Mouse (Mus musculus) thymus, adult 2 months (tissue): ENCODE results near the gene AU040320. TPM values are rescaled to one million over a fixed set of nuclear protein-coding genes. Genes with fewer than 3 reads are reported as not detected.

Source experiments
- DNase-seq: peaks from one replicate; pipeline ENCODE4 v3.0.0; 2021
- H3K27ac ChIP-seq: fragments of 200-500 bp; 2 replicates; pipeline ENCODE4 v1.5.1; 2012; ENCODE audit warnings: low read length, control low read depth; ENCODE audit not compliant: control insufficient read depth, insufficient read depth
- H3K27me3 ChIP-seq: fragments of 200-500 bp; 2 replicates; pipeline ENCODE4 v1.6.1; 2012; ENCODE audit warnings: mild to moderate bottlenecking, low read length, moderate library complexity, mixed read lengths; ENCODE audit not compliant: control insufficient read depth, insufficient read depth
- H3K36me3 ChIP-seq: fragments of 200-500 bp; 2 replicates; pipeline ENCODE4 v1.6.1; 2012; ENCODE audit warnings: mild to moderate bottlenecking, low read length, moderate library complexity; ENCODE audit not compliant: control insufficient read depth, insufficient read depth
- H3K4me1 ChIP-seq: fragments of 200-500 bp; replicated peaks from 2 replicates; pipeline ENCODE4 v1.6.1; 2012; ENCODE audit warnings: low read length; ENCODE audit not compliant: control insufficient read depth, insufficient read depth
- H3K4me3 ChIP-seq: fragments of 200-500 bp; 2 replicates; pipeline ENCODE4 v1.5.1; 2012; ENCODE audit warnings: mild to moderate bottlenecking, low read length, control low read depth, moderate library complexity; ENCODE audit not compliant: control insufficient read depth, insufficient read depth
- CTCF ChIP-seq: fragments of 200-500 bp; IDR thresholded peaks from 2 replicates; pipeline ENCODE4 v1.5.1; 2012; ENCODE audit warnings: mild to moderate bottlenecking, control low read depth, low read length, moderate library complexity, borderline replicate concordance; ENCODE audit not compliant: control insufficient read depth, poor library complexity, insufficient read depth; ENCODE audit errors: extremely low read depth
- POLR2A ChIP-seq: fragments of 200-500 bp; IDR thresholded peaks from 2 replicates; pipeline ENCODE4 v1.6.1; 2012; ENCODE audit warnings: mild to moderate bottlenecking, low read length, control low read depth, moderate library complexity; ENCODE audit not compliant: control insufficient read depth, poor library complexity, insufficient read depth; ENCODE audit errors: extremely low read depth
- WGBS: fragments of 180-500 bp; shearing (Covaris S2); methylation state at CpG from one replicate; pipeline ENCODE4 v1.1.7; 2018; 5-methylcytosine and 5-hydroxymethylcytosine counted together
- polyA plus RNA-seq: library from polyadenylated mRNA; depleted of rRNA; stranded (reverse); fragments of >200 nt; gene quantifications from 2 replicates; pipeline ENCODE4 v1.2.3, GENCODE M21; 2012

AU040320 gene
- polyA plus RNA-seq, 1 experiment = 40.0 TPM

DNA sequence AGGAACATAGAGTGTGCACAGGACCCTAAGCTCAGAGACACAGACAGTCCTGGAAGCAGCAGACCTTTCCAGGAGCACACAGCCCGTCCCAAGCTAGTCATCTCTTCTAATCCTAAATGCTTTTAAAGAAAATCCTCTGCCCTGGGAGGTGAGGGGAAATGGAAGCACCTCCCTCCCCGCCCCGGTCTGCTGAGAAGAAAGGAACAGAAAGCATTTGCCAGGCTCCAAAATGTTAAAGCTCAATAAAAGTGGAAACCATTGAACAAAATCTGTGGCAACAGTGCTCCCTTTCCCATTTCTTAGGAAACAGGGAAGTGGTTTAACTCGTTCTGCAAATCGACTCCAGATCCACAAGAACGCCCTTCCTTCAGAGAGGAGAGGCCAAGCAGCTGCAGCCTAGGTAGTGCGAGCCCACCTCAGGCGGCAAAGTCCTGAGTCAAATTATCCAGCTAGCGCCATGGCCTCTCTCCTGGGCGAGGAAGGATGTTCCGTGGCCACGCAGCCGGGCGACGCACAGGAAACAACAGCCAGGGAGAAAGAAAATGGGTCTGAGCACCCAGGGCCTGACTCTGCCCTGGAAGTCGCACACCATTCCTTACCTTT is 19.2 kb upstream of the AU040320 start:
- Histone ChIP-seq H3K27me3 (peaks cover 21% of the 10 kb centered on the region), H3K27ac (no peak overlapping the region)

DNA sequence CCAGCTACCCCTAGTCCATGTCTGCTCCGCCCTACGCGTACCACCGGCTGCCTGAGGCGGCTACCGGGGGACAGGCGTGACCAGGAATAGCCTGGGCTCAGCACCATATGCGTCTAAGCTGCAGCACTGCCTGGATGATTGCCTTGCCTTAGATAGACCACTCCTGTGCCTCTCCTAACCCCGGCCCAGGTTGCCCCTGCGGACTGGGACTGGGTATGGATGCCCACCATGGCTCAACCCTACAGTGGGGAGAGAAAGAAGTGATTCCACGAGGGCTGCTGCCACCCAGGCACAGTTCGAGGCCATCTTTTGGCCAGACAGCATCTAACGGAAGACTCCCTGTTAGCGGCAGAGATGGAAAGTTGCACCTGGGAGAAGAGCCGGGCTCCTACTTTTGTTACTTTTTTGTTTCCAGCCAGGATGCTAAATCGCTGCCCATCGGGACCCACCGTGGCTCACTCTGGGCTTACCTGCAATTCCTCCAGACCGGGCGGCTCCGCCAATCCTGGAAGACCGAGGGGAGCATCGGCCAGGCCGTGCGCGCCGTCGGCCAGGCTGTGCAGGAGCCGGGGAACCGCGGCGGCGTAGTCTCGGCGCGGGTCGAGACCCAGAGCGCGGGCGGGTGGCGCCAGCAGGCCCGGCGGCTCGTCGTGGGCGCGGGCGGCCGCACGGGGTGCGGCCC is 18.5 kb upstream of the AU040320 start:
- H3K27me3 ChIP-seq = peaks cover 21% of the 10 kb centered on the region
- WGBS = 11% methylated on average over 44 of the region's 51 CpGs
- no peak for DNase-seq
- no peaks in the 10 kb centered on the region for H3K36me3 ChIP-seq
- H3K4me1 ChIP-seq = no peaks in the 10 kb centered on the region
- TF ChIP-seq POLR2A (no peak), CTCF (no peak)
- no peak overlapping the region for H3K27ac ChIP-seq
- no peak overlapping the region for H3K4me3 ChIP-seq

More for the DNA sequence above, 19.2 kb upstream of the AU040320 start:
- Histone ChIP-seq H3K36me3 (no peaks in the 10 kb centered on the region), H3K4me3 (no peak overlapping the region), H3K4me1 (no peaks in the 10 kb centered on the region)
- DNase-seq = no peak
- WGBS = 8% methylated on average over 16 of the region's 16 CpGs
- no peak for TF ChIP-seq CTCF
- TF ChIP-seq POLR2A = no peak

DNA sequence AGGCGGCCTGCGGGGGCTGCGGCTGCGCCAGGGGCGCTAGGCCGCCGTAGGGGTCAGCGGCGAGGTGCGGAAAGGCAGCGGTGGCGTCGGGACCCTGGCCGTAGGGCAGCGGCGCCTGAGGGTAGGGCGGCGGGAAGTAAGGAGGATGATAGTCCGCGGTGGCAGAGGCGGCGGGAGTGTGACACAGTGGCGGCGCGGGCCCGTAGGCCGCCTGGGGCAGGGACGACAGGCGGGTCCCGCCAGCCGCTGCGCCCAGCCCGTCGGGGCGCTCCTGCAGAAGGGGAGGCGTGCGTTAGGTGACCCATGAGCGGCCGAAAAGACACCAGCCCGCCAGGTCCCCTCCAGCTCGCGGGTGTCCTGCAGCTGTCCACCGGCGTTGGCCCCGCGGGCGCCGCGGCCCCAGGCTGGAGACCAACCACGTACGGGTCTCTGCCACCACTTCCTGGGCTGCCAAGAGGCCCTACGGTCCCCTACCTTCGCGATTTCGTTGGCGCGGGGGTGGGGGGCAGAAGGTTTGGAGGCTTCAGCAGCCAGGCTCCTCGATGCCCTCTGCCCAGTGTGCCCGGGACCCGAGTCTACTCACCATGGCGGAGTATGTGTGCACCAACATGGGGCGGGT is 17.9 kb upstream of the AU040320 start:
- TF ChIP-seq POLR2A (no peak), CTCF (no peak)
- no peak overlapping the region for H3K27ac ChIP-seq
- WGBS = 8% methylated on average over 62 of the region's 62 CpGs
- no peak for DNase-seq
- H3K4me3 ChIP-seq = no peak overlapping the region
- no peaks in the 10 kb centered on the region for H3K4me1 ChIP-seq
- H3K27me3 ChIP-seq = peaks cover 21% of the 10 kb centered on the region
- H3K36me3 ChIP-seq = no peaks in the 10 kb centered on the region

DNA sequence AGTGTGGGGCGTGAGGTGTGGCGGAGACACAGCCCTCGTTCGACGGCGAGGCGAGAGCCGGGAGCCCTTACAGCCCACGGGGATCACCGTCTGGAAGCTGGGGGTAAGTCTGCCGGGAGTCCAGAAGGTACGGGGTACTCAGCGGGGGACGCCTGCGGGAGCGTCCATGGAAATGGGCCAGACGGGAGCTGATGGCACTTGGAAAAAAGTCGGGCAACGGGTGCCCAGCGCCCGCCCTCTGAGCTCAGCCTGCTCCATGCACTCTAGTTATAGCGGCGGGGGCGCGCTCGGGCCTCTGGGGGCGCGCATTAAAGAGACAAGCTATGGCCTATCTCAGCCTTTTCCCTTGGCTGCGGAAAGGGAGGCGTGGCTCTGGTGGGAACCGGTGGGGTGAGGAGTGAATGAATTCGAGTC is 17.3 kb upstream of the AU040320 start, which contains the start of gene Tfap2e:
TSS of gene Tfap2e (minus strand) at position 240 of the 414 bp plus-strand sequence.
- TF ChIP-seq POLR2A (no peak), CTCF (no peak)
- H3K27me3 ChIP-seq = peaks cover 21% of the 10 kb centered on the region
- H3K27ac ChIP-seq = no peak within 1 kb of the TSS
- H3K4me3 ChIP-seq = no peak within 1 kb of the TSS
- DNase-seq = no peak
- H3K4me1 ChIP-seq = no peaks in the 10 kb centered on the region
- WGBS = 5% methylated on average over 32 of the region's 32 CpGs
- H3K36me3 ChIP-seq = no peaks in the 10 kb centered on the region

DNA sequence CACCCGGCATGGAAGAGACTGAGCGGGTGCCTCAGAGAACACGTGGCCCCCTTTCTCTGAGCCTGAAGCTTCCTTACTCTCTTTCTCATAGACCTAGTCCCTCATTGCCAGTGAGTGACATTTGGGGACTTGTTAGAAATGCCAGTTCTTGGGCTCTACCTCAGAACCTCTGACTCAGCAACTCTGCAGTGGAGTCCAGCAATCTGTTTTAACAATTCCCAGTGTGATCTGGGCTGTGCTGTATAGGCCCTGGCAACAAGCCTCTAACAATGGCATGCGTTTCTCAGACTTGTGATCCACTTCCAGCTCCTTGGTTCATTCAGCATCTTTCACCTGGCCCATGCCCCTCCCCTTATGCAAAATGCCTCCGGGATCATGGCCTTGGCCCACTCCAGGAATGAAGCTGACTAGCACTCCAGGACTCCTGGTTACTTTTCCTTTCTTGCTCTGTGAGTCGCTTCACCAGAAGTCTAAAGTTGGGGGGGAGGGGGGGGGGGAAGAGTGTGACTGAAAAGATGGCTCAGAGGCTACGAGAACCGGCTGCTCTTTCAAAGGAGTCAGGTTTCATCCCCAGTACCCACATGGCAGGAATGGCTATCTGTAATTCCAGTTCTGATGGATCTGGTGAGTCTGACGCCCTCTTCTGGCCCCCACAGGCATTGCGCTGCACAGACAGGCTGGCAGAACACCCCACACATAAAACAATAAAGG is 13.2 kb upstream of the AU040320 start:
- Histone ChIP-seq H3K4me1 (no peaks in the 10 kb centered on the region), H3K4me3 (no peak overlapping the region), H3K27ac (no peak overlapping the region), H3K27me3 (peaks cover 10% of the 10 kb centered on the region), H3K36me3 (no peaks in the 10 kb centered on the region)
- no peak for DNase-seq
- WGBS = 67% methylated on average over 10 of the region's 10 CpGs
- TF ChIP-seq CTCF (no peak), POLR2A (no peak)

DNA sequence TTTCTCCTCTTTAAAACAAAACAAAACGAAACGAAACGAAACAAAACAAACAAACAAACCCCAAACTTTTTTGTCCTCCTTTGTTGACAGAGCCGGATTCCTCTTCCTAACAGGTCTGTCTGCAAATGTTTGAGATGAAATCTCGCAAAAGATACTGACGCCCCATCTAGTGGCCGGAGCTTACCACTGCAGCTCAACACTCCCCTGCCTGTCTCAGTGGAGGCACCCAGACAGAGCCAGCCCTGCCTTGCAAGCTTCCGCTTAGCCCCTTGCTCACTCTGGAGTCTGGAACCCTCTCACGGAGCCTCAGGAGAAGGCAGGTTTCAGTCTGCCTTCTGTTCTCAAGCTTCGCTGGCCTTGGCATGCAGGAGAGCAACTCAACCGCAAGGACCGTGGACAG is 11.9 kb upstream of the AU040320 start:
- Histone ChIP-seq H3K27me3 (peaks cover 1% of the 10 kb centered on the region; the same call in 1 of the 2 replicates), H3K27ac (no peak overlapping the region), H3K36me3 (0 out of 2 replicates have a peak, but pooled peaks cover under 1% of the 10 kb centered on the region), H3K4me1 (no peaks in the 10 kb centered on the region), H3K4me3 (no peak overlapping the region)
- TF ChIP-seq CTCF = peak; percentile 85
- no peak for TF ChIP-seq POLR2A
- 7% methylated on average over 12 of the region's 12 CpGs for WGBS
- DNase-seq = peak; percentile 85
